Mouse (Mus musculus) G1E (cell line): ENCODE results near the gene Gucd1.

ENCODE experiments used
- CTCF ChIP-seq: IDR thresholded peaks from 2 replicates; pipeline ENCODE4 v1.5.1; 2012; ENCODE audit warnings: low read depth, low read length, inconsistent platforms, mixed read lengths
- GATA1 ChIP-seq: IDR thresholded peaks from 2 replicates; pipeline ENCODE4 v1.6.1; 2012; ENCODE audit warnings: borderline replicate concordance, low read length, inconsistent platforms, mixed read lengths
- TAL1 ChIP-seq: conservative IDR thresholded peaks from 2 replicates; pipeline ENCODE4 v1.6.1; 2012; ENCODE audit warnings: low read depth, low read length, inconsistent platforms, mixed read lengths

DNA sequence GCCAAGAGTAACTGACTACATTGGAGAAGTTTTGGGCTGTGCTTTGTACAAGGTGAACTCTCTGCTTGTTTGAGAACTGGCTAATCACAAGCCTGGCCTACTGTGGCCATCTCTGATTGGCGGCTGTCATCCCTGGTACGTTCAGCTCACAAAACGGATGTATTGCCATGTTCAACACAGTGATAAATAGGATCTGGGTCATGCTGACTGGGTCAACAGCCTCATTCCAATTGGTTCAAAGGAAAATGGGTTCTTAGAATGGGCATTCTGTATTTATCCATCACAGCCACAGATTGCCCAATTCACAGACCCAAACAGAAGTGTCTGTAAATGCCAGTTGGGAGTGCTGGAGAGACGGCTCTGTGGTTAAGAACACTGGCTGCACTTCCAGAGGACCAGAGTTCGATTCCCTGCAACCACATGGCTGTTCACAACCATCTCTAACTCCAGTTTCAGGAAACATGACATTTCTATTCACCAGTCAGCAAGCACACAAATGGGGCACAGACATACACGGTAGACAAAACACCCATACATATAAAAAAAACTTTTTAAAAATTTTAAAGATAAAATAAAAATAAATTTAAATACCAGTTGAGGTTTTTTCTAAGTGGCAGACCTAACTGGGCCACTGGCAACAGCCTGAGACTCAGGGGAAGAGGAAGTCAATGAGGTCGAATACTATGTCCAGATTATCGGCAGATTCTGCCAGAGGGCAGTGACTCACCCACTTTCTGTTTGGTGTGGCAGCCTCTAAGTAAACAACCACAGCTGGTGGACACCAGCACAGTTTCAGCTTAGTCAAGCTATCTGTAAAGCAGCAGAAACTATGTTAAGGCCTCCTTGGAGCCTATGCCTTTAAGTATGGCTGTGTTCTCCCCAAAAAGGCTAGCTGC is 13.3 kb downstream of the Gucd1 start:
- TF ChIP-seq CTCF (no peak), TAL1 (no peak), GATA1 (no peak)
